Mouse (Mus musculus): Measurements from ENCODE around the gene Myh14. TPM values are rescaled to one million over a fixed set of nuclear protein-coding genes. Genes with fewer than 3 reads are reported as not detected.

Myh14 gene
- total RNA-seq, 1 experiment from 2014 or later: not detected

- ATAC-seq (ENCODE audit: extremely low read depth, insufficient number of reproducible peaks, low FRiP score, poor library complexity, severe bottlenecking): no peak
Measured at GRCm38 (mm10) chr7:44612192-44612591, 58.5 kb downstream of the Myh14 start.

- ATAC-seq (ENCODE audit: extremely low read depth, insufficient number of reproducible peaks, low FRiP score, poor library complexity, severe bottlenecking): no peak
Measured at GRCm38 (mm10) chr7:44606171-44606901, 64.3 kb downstream of the Myh14 start.

GRCm38 (mm10) chr7:44605436-44605835 lies 65.2 kb downstream of the Myh14 start:
- ATAC-seq (ENCODE audit: extremely low read depth, insufficient number of reproducible peaks, low FRiP score, poor library complexity, severe bottlenecking): no peak

GRCm38 (mm10) chr7:44604619-44605018 lies 66.0 kb downstream of the Myh14 start:
- ATAC-seq (ENCODE audit: extremely low read depth, insufficient number of reproducible peaks, low FRiP score, poor library complexity, severe bottlenecking): no peak

- ATAC-seq (ENCODE audit: extremely low read depth, insufficient number of reproducible peaks, low FRiP score, poor library complexity, severe bottlenecking): no peak
Measured at GRCm38 (mm10) chr7:44604139-44604606, 66.5 kb downstream of the Myh14 start.

GRCm38 (mm10) chr7:44603186-44603855 lies 67.3 kb downstream of the Myh14 start:
- ATAC-seq (ENCODE audit: extremely low read depth, insufficient number of reproducible peaks, low FRiP score, poor library complexity, severe bottlenecking): no peak

- no peak for ATAC-seq (ENCODE audit: extremely low read depth, insufficient number of reproducible peaks, low FRiP score, poor library complexity, severe bottlenecking)
Measured at GRCm38 (mm10) chr7:44602443-44602842, 68.2 kb downstream of the Myh14 start.

- ATAC-seq (ENCODE audit: extremely low read depth, insufficient number of reproducible peaks, low FRiP score, poor library complexity, severe bottlenecking): no peak
Measured at GRCm38 (mm10) chr7:44601646-44602045, 69.0 kb downstream of the Myh14 start.

GRCm38 (mm10) chr7:44600691-44601262 lies 69.9 kb downstream of the Myh14 start:
- no peak for ATAC-seq (ENCODE audit: extremely low read depth, insufficient number of reproducible peaks, low FRiP score, poor library complexity, severe bottlenecking)

- ATAC-seq (ENCODE audit: extremely low read depth, insufficient number of reproducible peaks, low FRiP score, poor library complexity, severe bottlenecking): no peak
Measured at GRCm38 (mm10) chr7:44598336-44598735, 72.3 kb downstream of the Myh14 start.

- ATAC-seq (ENCODE audit: extremely low read depth, insufficient number of reproducible peaks, low FRiP score, poor library complexity, severe bottlenecking): no peak
Measured at GRCm38 (mm10) chr7:44597666-44598065, 73.0 kb downstream of the Myh14 start.

GRCm38 (mm10) chr7:44596996-44597538 lies 73.6 kb downstream of the Myh14 start:
- ATAC-seq (ENCODE audit: extremely low read depth, insufficient number of reproducible peaks, low FRiP score, poor library complexity, severe bottlenecking): no peak

- ATAC-seq (ENCODE audit: extremely low read depth, insufficient number of reproducible peaks, low FRiP score, poor library complexity, severe bottlenecking): no peak
Measured at GRCm38 (mm10) chr7:44596051-44596450, 74.6 kb downstream of the Myh14 start.

- ATAC-seq (ENCODE audit: extremely low read depth, insufficient number of reproducible peaks, low FRiP score, poor library complexity, severe bottlenecking): no peak
Measured at GRCm38 (mm10) chr7:44595131-44595561, 75.5 kb downstream of the Myh14 start.

GRCm38 (mm10) chr7:44594291-44594690 lies 76.4 kb downstream of the Myh14 start:
- ATAC-seq (ENCODE audit: extremely low read depth, insufficient number of reproducible peaks, low FRiP score, poor library complexity, severe bottlenecking): no peak

GRCm38 (mm10) chr7:44593775-44594174 lies 76.9 kb downstream of the Myh14 start:
- no peak for ATAC-seq (ENCODE audit: extremely low read depth, insufficient number of reproducible peaks, low FRiP score, poor library complexity, severe bottlenecking)

- no peak for ATAC-seq (ENCODE audit: extremely low read depth, insufficient number of reproducible peaks, low FRiP score, poor library complexity, severe bottlenecking)
Measured at GRCm38 (mm10) chr7:44593051-44593450, 77.6 kb downstream of the Myh14 start.

- ATAC-seq (ENCODE audit: extremely low read depth, insufficient number of reproducible peaks, low FRiP score, poor library complexity, severe bottlenecking): no peak
Measured at GRCm38 (mm10) chr7:44591348-44592116, 79.1 kb downstream of the Myh14 start.
